ENCODE assay signal across 8 mouse cellular contexts in the genomic region with DNA sequence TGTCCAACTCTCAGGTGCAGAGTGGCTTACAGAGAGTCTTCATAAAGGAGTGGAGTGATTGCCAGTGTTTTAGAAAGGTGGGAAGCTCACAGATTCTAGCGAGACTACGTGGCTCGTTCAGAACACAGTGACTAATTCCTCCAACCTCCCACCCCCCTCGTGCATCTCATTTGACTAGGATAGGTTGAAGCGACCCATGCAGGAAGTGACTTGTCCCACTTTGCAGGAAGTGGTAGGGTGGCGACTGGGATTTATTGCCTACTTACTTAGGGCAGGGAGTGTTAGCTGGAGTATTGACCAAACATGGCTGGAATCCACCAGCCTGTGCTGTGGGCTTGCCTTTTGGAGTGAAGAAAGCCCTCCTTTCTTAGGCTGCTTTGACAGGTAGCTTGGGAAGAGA. TPM values are rescaled to one million over a fixed set of nuclear protein-coding genes. Genes with fewer than 3 reads are reported as not detected.
A peak's percentile ranks its signal among the peaks of the same experiment; 100 is the strongest.
DNase-seq lines count a peak whose midpoint lies in the region; TF ChIP-seq lines count a peak whose summit lies in the region.

No protein-coding gene starts in this region.

- TF ChIP-seq POLR2A in cerebellum, adult 2 months (IDR thresholded peaks at IDR 0.05; ENCODE audit: borderline replicate concordance, insufficient read depth, low read length) = no peak

- H3K4me3 ChIP-seq in cerebellum, adult 2 months (replicated peaks; ENCODE audit: insufficient read depth, low read depth, low read length) = peak overlapping the region; percentile 6

- H3K27me3 ChIP-seq in cerebellum, adult 2 months (ENCODE audit: control insufficient read depth, insufficient read depth, low read length) = no peaks in the 10 kb centered on the region

- DNase-seq in cerebellum, adult 2 months = no peak
- DNase-seq in cerebellum, postnatal 25 days = no peak
- peak; percentile 24 for DNase-seq in retina, postnatal 1 day
- no peak for DNase-seq in retina, embryonic 14.5 days (ENCODE audit: low spot score)
- peak; percentile 70 for DNase-seq in kidney, adult 11 months
- DNase-seq in lung, postnatal 36 days = peak; percentile 79
- DNase-seq in urinary bladder, postnatal 25 days (ENCODE audit: low spot score) = peak; percentile 43
- DNase-seq in layer of hippocampus, adult 8-10 months (ENCODE audit: low spot score in 2 of 2) = no peak

- H3K4me1 ChIP-seq in cerebellum, adult 2 months (ENCODE audit: control insufficient read depth, insufficient read depth, low read length) = peaks cover 14% of the 10 kb centered on the region

- 48% methylated on average over 6 of the region's 6 CpGs for WGBS in cerebellum, adult 2 months

- H3K27ac ChIP-seq in cerebellum, adult 2 months (ENCODE audit: insufficient read depth, low read length) = no peak overlapping the region

- no peak for TF ChIP-seq CTCF in cerebellum, adult 2 months (IDR thresholded peaks at IDR 0.05; ENCODE audit: borderline replicate concordance, insufficient read depth, low read depth, low read length)

RNA-seq across cellular contexts. Expression of a gene that starts 1.8 kb away (rescaled TPM):
- polyA plus RNA-seq in cerebellum, adult 2 months (2012; rRNA removed) = 208 and 209 TPM in 2 replicates
- 100 to 1,000 TPM; 202 to 222 (median 211) TPM for total RNA-seq in layer of hippocampus, adult 8-10 months (2022)

RNA-seq across cellular contexts. Expression of a gene that starts 8.7 kb away (rescaled TPM):
- polyA plus RNA-seq in cerebellum, adult 2 months (2012; rRNA removed) = 230 and 261 TPM in 2 replicates
- total RNA-seq in layer of hippocampus, adult 8-10 months (2022) = 100 to 1,000 TPM; 182 to 227 (median 212) TPM

Comparison
In these comparisons a context has a peak if more than half of its experiments do, and no peak if none do; other contexts are left out.
1. DNase-seq: peak in retina, postnatal 1 day (single experiment), kidney, adult 11 months (single experiment), lung, postnatal 36 days (single experiment) and urinary bladder, postnatal 25 days (single experiment); none in cerebellum, adult 2 months (0 of 2), cerebellum, postnatal 25 days (0 of 2), retina, embryonic 14.5 days (single experiment) and layer of hippocampus, adult 8-10 months (0 of 2).